Mouse (Mus musculus) megakaryocyte-erythroid progenitor cell, adult 5-6 weeks (primary cell): ENCODE results near the gene Treml1. TPM values are rescaled to one million over a fixed set of nuclear protein-coding genes. Genes with fewer than 3 reads are reported as not detected.

Experiments
- ATAC-seq: replicated peaks from 2 replicates; pipeline ENCODE4 v1.8.0; 2016; ENCODE audit warnings: mild to moderate bottlenecking, inconsistent platforms; ENCODE audit not compliant: severe bottlenecking, poor library complexity, low FRiP score, low TSS enrichment
- total RNA-seq, 2 experiments: library from RNA; stranded (forward) in 1 of 2; stranded (reverse) in 1 of 2; fragments of 200-1000, 215-1000 nt in 1 of 2; fragments of >200 nt in 1 of 2; fragmentation: Nextera tagmentation in 1 of 2; gene quantifications; 2 replicates each; pipeline ENCODE4 v1.2.3; 2014 to 2017

Gene Treml1
- total RNA-seq, 2 experiments from 2014 or later: 1.0 to 5.2 TPM

DNA sequence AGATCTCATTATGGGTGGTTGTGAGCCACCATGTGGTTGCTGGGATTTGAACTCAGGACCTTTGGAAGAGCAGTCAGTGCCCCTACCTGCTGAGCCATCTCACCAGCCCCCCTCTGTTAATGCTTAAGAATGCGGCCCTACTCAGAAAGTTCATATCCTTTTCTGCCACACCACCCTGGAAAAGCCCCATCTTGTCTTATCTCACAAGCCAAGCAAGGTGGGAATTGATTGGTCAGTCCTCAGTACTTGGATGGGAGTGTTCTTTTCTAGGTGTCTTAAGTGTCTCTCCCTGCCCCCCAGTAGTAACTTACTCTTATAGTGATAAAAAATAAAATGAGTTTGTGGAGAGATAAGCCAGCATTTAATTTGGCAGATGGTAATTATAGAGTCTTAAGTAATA, 45.0 kb downstream of the Treml1 start:
- peak; percentile 43 for ATAC-seq

DNA sequence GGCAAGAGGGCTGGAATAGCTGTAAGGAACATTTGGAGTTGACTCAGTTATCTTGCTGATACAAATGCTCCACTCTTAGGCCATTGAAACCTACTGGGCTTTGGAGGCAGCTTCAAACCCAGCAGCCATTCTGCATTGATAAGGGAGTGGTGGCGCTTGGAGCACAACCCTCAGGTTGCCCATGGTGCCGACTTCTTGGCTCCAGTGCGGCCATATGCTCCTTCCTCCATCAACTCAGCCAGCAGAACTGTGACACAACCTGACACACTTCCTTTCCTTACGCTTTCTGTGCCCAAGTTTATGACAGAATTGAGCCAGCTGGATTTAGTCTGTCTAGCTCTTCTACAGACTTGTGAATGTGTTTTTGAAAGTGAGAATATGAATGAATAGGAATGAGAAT, 47.4 kb downstream of the Treml1 start:
- peak; percentile 20; the same call in 1 of the 2 replicates for ATAC-seq

DNA sequence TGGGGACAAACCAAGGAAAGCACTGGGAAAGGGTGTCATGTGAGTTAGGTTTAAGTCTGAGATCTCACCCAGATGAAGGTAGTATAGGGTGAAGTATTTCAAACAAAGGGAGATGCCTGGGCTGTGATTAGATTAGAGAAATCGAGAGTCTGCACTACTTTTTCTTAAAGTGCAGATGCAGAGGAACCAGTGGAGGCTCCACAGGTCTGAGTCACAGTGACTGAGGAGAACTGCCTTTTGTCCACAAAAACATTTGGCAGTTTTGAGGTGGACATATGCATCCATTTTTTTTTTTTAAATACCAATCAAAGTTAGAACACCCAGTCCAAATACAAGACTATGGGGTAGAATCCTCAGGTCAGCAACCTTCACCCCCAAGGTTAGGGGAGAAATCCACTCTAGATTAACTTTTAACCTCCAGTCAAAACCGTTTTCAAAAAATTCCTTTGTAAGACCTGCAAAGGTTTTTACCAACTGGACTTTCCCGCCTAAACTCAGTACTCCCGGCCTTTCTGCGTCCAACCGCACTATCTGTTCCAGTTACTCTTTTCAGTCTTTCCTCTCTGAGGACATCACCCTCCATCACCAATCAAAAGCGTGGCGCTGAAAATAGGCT, 48.3 kb downstream of the Treml1 start:
- ATAC-seq: no peak

DNA sequence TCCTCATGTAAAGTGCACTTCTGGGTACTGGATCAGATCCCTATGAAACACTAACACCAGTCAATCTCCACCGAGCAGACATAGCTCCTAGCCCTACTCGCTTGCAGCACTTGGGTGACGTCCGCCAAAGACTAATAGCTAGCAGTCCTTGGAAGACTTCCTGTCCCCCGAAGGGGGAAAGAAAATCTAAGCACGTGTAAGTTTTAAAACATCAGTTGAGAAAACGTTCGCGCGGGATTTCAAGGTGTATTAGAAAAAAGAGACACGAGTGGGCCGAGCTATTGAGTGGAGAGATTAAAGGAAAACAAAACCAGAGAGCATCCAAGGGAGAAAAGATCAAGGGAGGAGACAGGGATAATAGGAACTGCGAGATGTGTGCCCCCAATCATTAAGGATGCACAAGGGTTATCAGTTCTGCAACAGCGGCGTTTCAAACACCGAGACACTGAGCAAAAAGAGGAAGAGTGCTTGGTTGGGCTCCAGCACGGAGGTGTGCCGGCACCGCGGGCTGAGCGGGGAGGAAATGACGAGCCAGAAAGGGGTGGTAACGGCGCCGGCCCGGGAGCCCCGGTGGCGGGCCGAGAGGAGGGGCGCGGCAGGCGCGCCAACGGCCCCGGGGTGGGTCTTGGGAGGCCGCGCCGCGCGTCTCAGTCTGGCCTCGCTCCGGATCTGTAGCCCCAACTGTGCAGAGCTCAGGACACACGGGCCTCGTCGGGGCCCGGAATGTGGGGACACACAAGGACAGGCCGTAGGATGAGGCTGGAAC, 49.0 kb downstream of the Treml1 start:
- ATAC-seq: peak; percentile 29

DNA sequence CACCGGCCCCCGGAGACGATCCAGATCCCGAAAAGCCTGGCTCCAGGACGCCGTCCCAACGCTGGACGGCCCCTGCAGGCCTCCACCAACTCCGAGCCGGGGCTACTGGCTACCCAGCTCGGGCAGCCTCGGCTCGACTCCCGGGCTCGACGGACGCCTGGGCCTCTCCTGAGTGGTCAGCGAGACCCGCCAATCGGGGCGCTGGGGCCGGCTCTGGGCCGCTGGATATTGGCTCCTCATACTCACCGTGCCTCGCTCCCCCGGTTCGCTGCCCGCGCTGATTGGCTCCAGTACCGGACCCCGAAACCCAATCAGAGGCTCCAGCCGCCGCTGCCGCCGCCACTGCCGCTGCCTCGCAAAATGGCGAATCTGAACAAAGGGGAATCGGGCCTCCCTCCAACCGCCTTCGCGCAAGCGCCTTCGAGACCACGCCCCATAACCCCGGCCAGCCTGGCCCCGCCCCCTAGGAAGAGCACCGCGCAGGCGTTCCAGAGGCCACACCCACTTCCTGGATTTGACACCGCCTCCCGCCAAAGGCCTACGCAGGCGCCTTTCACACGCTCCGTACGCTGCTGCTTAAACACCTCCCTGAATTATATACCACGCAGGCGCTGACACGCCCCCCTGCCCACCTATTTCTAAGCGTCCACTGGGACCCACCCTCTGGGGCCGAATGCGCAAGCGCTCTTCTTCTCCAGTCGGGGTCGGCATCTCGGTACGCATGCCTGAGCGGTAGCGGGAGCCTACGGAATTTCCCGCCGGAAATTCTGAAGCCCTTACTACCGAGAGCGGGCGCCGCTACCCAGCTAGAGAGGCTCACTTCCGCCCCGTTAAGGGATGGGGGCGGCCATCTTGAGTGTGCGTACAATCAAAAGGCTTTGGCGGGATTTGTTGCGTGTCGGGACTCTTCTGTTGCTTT, 49.9 kb downstream of the Treml1 start, which contains the start of the genes Nfya and Oard1:
Gene Nfya (minus strand): TSS at position 527 of the 919 bp plus-strand sequence.
Gene Oard1 (plus strand): TSS at position 635 of the 919 bp plus-strand sequence.
- peak; percentile 75 for ATAC-seq

DNA sequence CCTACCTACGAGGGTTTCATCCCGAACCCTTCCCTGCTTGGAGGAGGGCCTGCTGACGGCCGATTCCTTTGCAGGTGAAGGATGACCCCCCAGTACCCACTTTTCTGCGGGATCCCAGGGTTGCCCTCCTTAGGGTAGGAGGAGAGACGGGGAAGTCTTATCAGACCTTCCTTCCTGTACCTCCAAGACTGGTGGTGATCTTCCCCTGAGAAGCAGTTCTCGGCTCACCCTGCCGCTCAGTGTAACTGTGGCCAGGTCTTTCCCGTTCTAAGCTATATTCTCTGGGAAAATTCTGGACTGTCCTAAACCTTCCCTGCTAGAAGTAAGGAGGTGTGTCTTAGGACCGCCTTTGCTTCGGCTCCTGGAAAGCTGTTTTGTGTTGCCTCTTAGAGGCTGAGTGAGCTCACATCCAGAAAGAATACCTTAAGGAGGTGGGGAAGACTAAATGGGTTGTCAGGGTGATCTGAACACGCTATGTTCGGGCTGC, 50.6 kb downstream of the Treml1 start:
- peak; percentile 49 for ATAC-seq

DNA sequence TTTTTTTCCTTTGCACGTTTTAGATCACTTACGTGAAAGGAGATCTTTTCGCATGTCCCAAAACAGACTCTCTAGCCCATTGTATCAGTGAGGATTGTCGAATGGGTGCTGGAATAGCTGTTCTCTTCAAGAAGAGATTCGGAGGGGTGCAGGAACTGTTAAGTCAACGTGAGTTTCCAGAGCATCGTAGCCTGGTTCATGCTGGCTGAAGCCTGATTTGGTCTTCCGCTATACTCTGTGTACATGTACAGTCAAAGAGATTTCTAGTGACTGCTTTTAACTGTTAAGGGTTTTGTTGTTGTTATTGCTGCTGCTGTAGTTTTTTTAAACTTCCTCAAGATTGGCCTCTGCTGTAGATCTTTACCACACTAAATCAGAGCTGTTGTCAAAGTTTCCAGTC, 51.5 kb downstream of the Treml1 start:
- no peak for ATAC-seq

DNA sequence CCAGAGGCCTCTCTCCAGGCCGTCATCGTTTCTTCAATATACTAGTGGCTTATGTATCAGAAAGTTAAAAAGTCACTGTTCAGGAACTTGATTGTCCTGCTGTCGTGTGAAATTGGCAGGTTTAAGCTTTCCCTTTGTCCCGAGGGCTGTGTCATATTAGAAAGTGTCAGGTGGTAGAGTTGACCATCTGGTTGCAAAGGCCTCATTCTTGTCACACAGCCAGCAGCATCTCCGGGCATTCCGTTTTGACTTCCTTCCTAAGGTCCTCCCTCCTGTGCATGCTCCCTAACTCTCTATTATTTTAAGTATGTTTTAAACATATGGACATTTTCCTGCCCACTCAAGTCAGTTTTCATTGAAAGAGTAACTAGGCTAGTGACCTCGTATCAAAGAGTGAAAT, 56.3 kb downstream of the Treml1 start:
- no peak for ATAC-seq

Other genes starting within 250 kb of the Treml1 start
- gene 9830107B12Rik, start 213.6 kb upstream of the Treml1 start, total RNA-seq (2014; fragmentation: Nextera tagmentation): 0.72 TPM in 1 of 2 replicates, not detected in the other
- not detected in 2 replicates for gene 9830107B12Rik, start 213.6 kb upstream of the Treml1 start, total RNA-seq (2017)
- gene A530064D06Rik, start 192.6 kb upstream of the Treml1 start, total RNA-seq (2014; fragmentation: Nextera tagmentation): not detected in 2 replicates
- gene A530064D06Rik, start 192.6 kb upstream of the Treml1 start, total RNA-seq (2017): not detected in 2 replicates
- gene Trem1, start 127.1 kb upstream of the Treml1 start, total RNA-seq (2014; fragmentation: Nextera tagmentation): not detected in 2 replicates
- 0.27 and 0.94 TPM in 2 replicates for gene Trem1, start 127.1 kb upstream of the Treml1 start, total RNA-seq (2017)
- gene Trem3, start 112.1 kb upstream of the Treml1 start, total RNA-seq (2014; fragmentation: Nextera tagmentation): 3.8 TPM in 1 of 2 replicates, not detected in the other
- gene Trem3, start 112.1 kb upstream of the Treml1 start, total RNA-seq (2017): 0.84 TPM in 1 of 2 replicates, not detected in the other
- gene Treml4, start 95.6 kb upstream of the Treml1 start, total RNA-seq (2014; fragmentation: Nextera tagmentation): not detected in 2 replicates
- gene Treml4, start 95.6 kb upstream of the Treml1 start, total RNA-seq (2017): 0.46 TPM in 1 of 2 replicates, not detected in the other
- gene Treml2, start 60.4 kb upstream of the Treml1 start, total RNA-seq (2014; fragmentation: Nextera tagmentation): 39.3 and 64.8 TPM in 2 replicates
- gene Treml2, start 60.4 kb upstream of the Treml1 start, total RNA-seq (2017): 23.7 and 37.2 TPM in 2 replicates
- 0.12 TPM in 1 of 2 replicates, not detected in the other for gene B430306N03Rik, start 43.8 kb upstream of the Treml1 start, total RNA-seq (2014; fragmentation: Nextera tagmentation)
- gene B430306N03Rik, start 43.8 kb upstream of the Treml1 start, total RNA-seq (2017): 0.28 TPM in 1 of 2 replicates, not detected in the other
- gene Trem2, start 13.5 kb upstream of the Treml1 start, total RNA-seq (2014; fragmentation: Nextera tagmentation): not detected in 2 replicates
- 0.19 TPM in 1 of 2 replicates, not detected in the other for gene Trem2, start 13.5 kb upstream of the Treml1 start, total RNA-seq (2017)
- gene Nfya, start 50.0 kb downstream of the Treml1 start, total RNA-seq (2014; fragmentation: Nextera tagmentation): 89.3 and 113 TPM in 2 replicates
- gene Nfya, start 50.0 kb downstream of the Treml1 start, total RNA-seq (2017): 32.8 and 55.7 TPM in 2 replicates
- 56.0 and 61.4 TPM in 2 replicates for gene Oard1, start 50.1 kb downstream of the Treml1 start, total RNA-seq (2014; fragmentation: Nextera tagmentation)
- 76.9 and 90.2 TPM in 2 replicates for gene Oard1, start 50.1 kb downstream of the Treml1 start, total RNA-seq (2017)
- gene Apobec2, start 73.0 kb downstream of the Treml1 start, total RNA-seq (2014; fragmentation: Nextera tagmentation): 1.7 TPM in 1 of 2 replicates, not detected in the other
- 0.30 TPM in 1 of 2 replicates, not detected in the other for gene Apobec2, start 73.0 kb downstream of the Treml1 start, total RNA-seq (2017)
- gene Tspo2, start 91.6 kb downstream of the Treml1 start, total RNA-seq (2014; fragmentation: Nextera tagmentation): 192 and 203 TPM in 2 replicates
- gene Tspo2, start 91.6 kb downstream of the Treml1 start, total RNA-seq (2017): 86.3 and 160 TPM in 2 replicates
- gene Unc5cl, start 95.0 kb downstream of the Treml1 start, total RNA-seq (2014; fragmentation: Nextera tagmentation): 4.2 and 7.1 TPM in 2 replicates
- 5.1 and 5.7 TPM in 2 replicates for gene Unc5cl, start 95.0 kb downstream of the Treml1 start, total RNA-seq (2017)